In genomic region chrX:60898641-60899040, GRCm38 (mm10) we compare ENCODE assay signal across 16 mouse cellular contexts. TPM values are rescaled to one million over a fixed set of nuclear protein-coding genes. Genes with fewer than 3 reads are reported as not detected.
DNase-seq lines count a peak whose midpoint lies in the region; ATAC-seq and TF ChIP-seq lines count a peak whose summit lies in the region.
"Had no signal": no experiment of that assay in that cellular context is flagged by ENCODE, and none has a peak within 500 bp of the region (broad histone marks: within the 10 kb centered on the region; RNA-seq: fewer than 3 reads in every experiment).

No protein-coding gene starts in this region.

- H3K27me3 ChIP-seq in heart, postnatal 0 days (ENCODE audit: control insufficient read depth, insufficient read depth, low read length) = peaks cover 46% of the 10 kb centered on the region
- H3K27me3 ChIP-seq in forebrain, embryonic 13.5 days = peaks cover 9% of the 10 kb centered on the region; the same call in 1 of the 2 replicates
- peaks cover 95% of the 10 kb centered on the region for H3K27me3 ChIP-seq in limb, embryonic 10.5 days (ENCODE audit: low read depth, poor library complexity, severe bottlenecking)
- H3K27me3 ChIP-seq in neural tube, embryonic 13.5 days = peaks cover 26% of the 10 kb centered on the region

- H3K36me3 ChIP-seq in heart, postnatal 0 days (replicated peaks; ENCODE audit: control insufficient read depth, insufficient read depth, low read length) = no peaks in the 10 kb centered on the region
- H3K36me3 ChIP-seq in forebrain, embryonic 13.5 days (ENCODE audit: poor library complexity, severe bottlenecking) = no peaks in the 10 kb centered on the region
- H3K36me3 ChIP-seq in limb, embryonic 10.5 days = no peaks in the 10 kb centered on the region
- H3K36me3 ChIP-seq in neural tube, embryonic 13.5 days = no peaks in the 10 kb centered on the region
- H3K36me3 ChIP-seq: embryonic facial prominence, embryonic 15.5 days; intestine, embryonic 15.5 days; limb, embryonic 13.5 days had no signal

- ATAC-seq in heart, postnatal 0 days (ENCODE audit: insufficient read depth, low read depth) = no peak
- ATAC-seq in forebrain, embryonic 13.5 days = no peak
- no peak for ATAC-seq in neural tube, embryonic 13.5 days (ENCODE audit: low read depth)
- ATAC-seq: CD4-positive, CD25-positive, alpha-beta regulatory T cell, adult 4 months; intestine, embryonic 15.5 days; Patski had no signal

- no peak for TF ChIP-seq EP300 in heart, postnatal 0 days (IDR thresholded peaks at IDR 0.05; ENCODE audit: low read depth)

- H3K4me1 ChIP-seq in heart, postnatal 0 days (ENCODE audit: control insufficient read depth, insufficient read depth) = no peaks in the 10 kb centered on the region
- H3K4me1 ChIP-seq in forebrain, embryonic 13.5 days = peaks cover 22% of the 10 kb centered on the region; the same call in 1 of the 2 replicates
- peaks cover 6% of the 10 kb centered on the region; the same call in 1 of the 2 replicates for H3K4me1 ChIP-seq in limb, embryonic 10.5 days
- H3K4me1 ChIP-seq in neural tube, embryonic 13.5 days (replicated peaks) = peaks cover 16% of the 10 kb centered on the region
- H3K4me1 ChIP-seq: intestine, embryonic 15.5 days had no signal

- DNase-seq in heart, postnatal 0 days (ENCODE audit: low spot score) = no peak
- no peak for DNase-seq in heart, postnatal 14 days
- peak; percentile 36 for DNase-seq in limb, embryonic 10.5 days (ENCODE audit: low spot score)
- no peak for DNase-seq in gastrocnemius, postnatal 10 days
- no peak for DNase-seq in gastrocnemius, adult 8-10 months (ENCODE audit: low spot score in 2 of 2)
- DNase-seq in B cell, adult 2 months = no peak
- DNase-seq: cerebellum, adult 8-10 months; gastrocnemius, adult 2 months; lung, embryonic 14.5 days had no signal

- intact Hi-C loops in heart, postnatal 14 days (cut with DNase I) = no loop called here

- no peaks in the 10 kb centered on the region for H3K9me3 ChIP-seq in heart, postnatal 0 days (replicated peaks; ENCODE audit: control insufficient read depth, low read length)
- no peaks in the 10 kb centered on the region for H3K9me3 ChIP-seq in forebrain, embryonic 13.5 days (replicated peaks)
- H3K9me3 ChIP-seq in limb, embryonic 10.5 days (replicated peaks) = no peaks in the 10 kb centered on the region
- H3K9me3 ChIP-seq in neural tube, embryonic 13.5 days = no peaks in the 10 kb centered on the region
- H3K9me3 ChIP-seq: embryonic facial prominence, embryonic 15.5 days; intestine, embryonic 15.5 days; limb, embryonic 13.5 days had no signal

- H3K9ac ChIP-seq in heart, postnatal 0 days (replicated peaks; ENCODE audit: low read depth, low read length) = no peak overlapping the region
- H3K9ac ChIP-seq in forebrain, embryonic 13.5 days = peak overlapping the region; percentile 30; the same call in 1 of the 2 replicates
- no peak overlapping the region for H3K9ac ChIP-seq in neural tube, embryonic 13.5 days
- H3K9ac ChIP-seq: embryonic facial prominence, embryonic 15.5 days; intestine, embryonic 15.5 days; limb, embryonic 13.5 days; lung, embryonic 14.5 days had no signal

- no peak overlapping the region for H3K4me3 ChIP-seq in heart, postnatal 0 days (ENCODE audit: low read depth, low read length)
- H3K4me3 ChIP-seq in forebrain, embryonic 13.5 days = peak overlapping the region; percentile 21
- no peak overlapping the region for H3K4me3 ChIP-seq in limb, embryonic 10.5 days
- H3K4me3 ChIP-seq in neural tube, embryonic 13.5 days = no peak overlapping the region
- H3K4me3 ChIP-seq: embryonic facial prominence, embryonic 15.5 days; gastrocnemius, adult 2 months; intestine, embryonic 15.5 days; limb, embryonic 13.5 days had no signal

- 17% methylated on average over 18 of the region's 18 CpGs for whole genome bisulfite sequencing in heart, postnatal 0 days
- WGBS in forebrain, embryonic 13.5 days = 21% methylated on average over 18 of the region's 18 CpGs
- WGBS in limb, embryonic 10.5 days = 8% methylated on average over 18 of the region's 18 CpGs
- WGBS in neural tube, embryonic 13.5 days = 14% methylated on average over 18 of the region's 18 CpGs

- peak overlapping the region; percentile 16; the same call in 1 of the 2 replicates for H3K4me2 ChIP-seq in heart, postnatal 0 days (ENCODE audit: low read depth, low read length)
- peak overlapping the region; percentile 48 for H3K4me2 ChIP-seq in forebrain, embryonic 13.5 days
- H3K4me2 ChIP-seq in neural tube, embryonic 13.5 days = peak overlapping the region; percentile 41
- H3K4me2 ChIP-seq: embryonic facial prominence, embryonic 15.5 days; intestine, embryonic 15.5 days; limb, embryonic 13.5 days; lung, embryonic 14.5 days had no signal

- no peak for TF ChIP-seq CTCF in heart, postnatal 0 days (IDR thresholded peaks at IDR 0.05; ENCODE audit: low read depth)

- no peak overlapping the region for H3K27ac ChIP-seq in heart, postnatal 0 days (ENCODE audit: low read depth)
- no peak overlapping the region for H3K27ac ChIP-seq in forebrain, embryonic 13.5 days
- H3K27ac ChIP-seq in limb, embryonic 10.5 days = no peak overlapping the region
- H3K27ac ChIP-seq in neural tube, embryonic 13.5 days (replicated peaks) = no peak overlapping the region
- H3K27ac ChIP-seq: embryonic facial prominence, embryonic 15.5 days; gastrocnemius, adult 2 months; intestine, embryonic 15.5 days; limb, embryonic 13.5 days had no signal

RNA-seq across cellular contexts. Expression of gene Sox3, which starts 5.4 kb away (rescaled TPM):
- not detected in 2 replicates for total RNA-seq in heart, postnatal 0 days (2014; rRNA removed; ENCODE audit: low replicate concordance)
- polyA plus RNA-seq in heart, postnatal 0 days (2015; fragmentation: Nextera tagmentation; extraction: Ambion mirVana) = 0.05 and 0.07 TPM in 2 replicates
- not detected for total RNA-seq in heart, postnatal 14 days (2021)
- 6.0 and 6.2 TPM in 2 replicates for polyA plus RNA-seq in forebrain, embryonic 13.5 days (2015; fragmentation: Nextera tagmentation; extraction: Ambion mirVana)
- polyA plus RNA-seq in limb, embryonic 10.5 days (2016; fragmentation: Nextera tagmentation; extraction: Ambion mirVana) = not detected in 2 replicates
- 0.56 and 0.71 TPM in 2 replicates for polyA plus RNA-seq in neural tube, embryonic 13.5 days (2015; fragmentation: Nextera tagmentation; extraction: Ambion mirVana)
- under 1 TPM; 0.11 to 0.12 TPM for total RNA-seq in gastrocnemius, postnatal 10 days (2021)
- total RNA-seq in gastrocnemius, adult 8-10 months (2022) = not detected
- total RNA-seq: gastrocnemius, adult 2 months had no signal
- polyA plus RNA-seq: CD4-positive, CD25-positive, alpha-beta regulatory T cell, adult 4 months; intestine, embryonic 15.5 days; limb, embryonic 13.5 days; lung, embryonic 14.5 days; Patski had no signal
